Mouse (Mus musculus): ENCODE results near the gene Hyal2.
"Not testable (repeated sequence)": the region's sequence is repeated elsewhere in the genome, so short reads cannot be mapped to it uniquely, and the experiment has no call there.

The Hyal2 gene

DNA sequence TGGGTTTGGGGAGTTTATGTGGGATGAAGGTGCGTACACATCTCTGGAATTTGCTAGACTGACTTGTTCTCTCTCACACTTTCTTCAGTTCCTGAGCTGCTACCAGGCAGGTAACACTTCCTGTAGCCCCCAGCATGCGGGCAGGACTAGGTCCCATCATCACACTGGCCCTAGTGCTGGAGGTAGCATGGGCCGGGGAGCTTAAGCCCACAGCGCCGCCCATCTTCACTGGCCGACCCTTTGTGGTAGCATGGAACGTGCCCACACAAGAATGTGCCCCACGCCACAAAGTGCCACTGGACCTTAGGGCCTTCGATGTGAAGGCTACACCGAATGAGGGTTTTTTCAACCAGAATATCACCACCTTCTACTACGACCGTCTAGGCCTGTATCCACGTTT lies 2.3 kb downstream of the Hyal2 start:
- DNase-seq: peak; percentile 50

GRCm38 (mm10) chr9:107570845-107571244 lies 3.1 kb downstream of the Hyal2 start:
- DNase-seq: no peak

GRCm38 (mm10) chr9:107571534-107572326 lies 4.0 kb downstream of the Hyal2 start:
- DNase-seq: no peak

- no peak for DNase-seq
Observed at GRCm38 (mm10) chr9:107572327-107572662, 4.5 kb downstream of the Hyal2 start.

GRCm38 (mm10) chr9:107573774-107574173 lies 6.0 kb downstream of the Hyal2 start:
- DNase-seq: not testable (repeated sequence)

DNA sequence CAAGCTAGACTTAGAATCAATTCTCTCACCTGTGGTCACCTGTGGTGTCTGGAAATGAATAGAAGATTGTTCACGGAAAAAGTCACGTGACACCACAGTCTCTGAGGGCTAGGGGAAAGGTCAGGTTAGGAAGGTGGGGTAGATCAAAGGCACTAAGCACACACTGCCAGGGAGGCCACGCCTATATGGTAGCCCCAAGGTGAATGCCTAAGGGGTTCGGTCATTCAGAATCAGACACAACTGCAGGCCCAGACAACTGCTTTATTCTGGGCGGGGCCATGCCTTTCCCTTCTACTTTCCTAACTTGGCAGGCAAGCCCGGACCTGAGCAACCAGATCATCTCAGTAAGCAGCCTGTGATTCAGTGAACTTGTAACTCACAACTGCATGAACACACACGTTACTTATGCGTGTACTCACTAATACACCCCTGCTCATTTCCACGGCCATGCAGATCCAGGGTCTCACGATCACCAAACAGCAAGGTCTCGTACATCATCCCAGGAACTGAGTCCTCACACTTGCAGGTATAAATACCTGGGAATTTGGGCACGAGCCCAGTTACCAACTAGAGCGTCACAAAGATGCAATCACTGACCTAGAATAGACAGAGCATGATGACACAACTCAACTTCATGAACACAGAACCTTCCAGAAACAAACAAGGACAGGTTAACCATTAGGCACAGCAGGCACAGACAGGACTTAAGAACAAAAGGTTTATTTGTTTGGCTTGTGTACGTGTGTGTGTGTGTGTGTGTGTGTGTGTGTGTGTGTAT lies 8.0 kb downstream of the Hyal2 start:
- peak; percentile 25 for DNase-seq

GRCm38 (mm10) chr9:107576357-107577107 lies 8.8 kb downstream of the Hyal2 start, which contains the start of gene Hyal1:
Gene Hyal1, plus strand, starts transcription at chr9:107576927.
- DNase-seq: peak; percentile 93

GRCm38 (mm10) chr9:107577871-107578270 lies 10.1 kb downstream of the Hyal2 start:
- DNase-seq: peak; percentile 36

- DNase-seq: no peak
Observed at GRCm38 (mm10) chr9:107578587-107578986, 10.8 kb downstream of the Hyal2 start, which contains the start of gene Naa80. Gene Naa80, plus strand, starts transcription at chr9:107578887.

DNA sequence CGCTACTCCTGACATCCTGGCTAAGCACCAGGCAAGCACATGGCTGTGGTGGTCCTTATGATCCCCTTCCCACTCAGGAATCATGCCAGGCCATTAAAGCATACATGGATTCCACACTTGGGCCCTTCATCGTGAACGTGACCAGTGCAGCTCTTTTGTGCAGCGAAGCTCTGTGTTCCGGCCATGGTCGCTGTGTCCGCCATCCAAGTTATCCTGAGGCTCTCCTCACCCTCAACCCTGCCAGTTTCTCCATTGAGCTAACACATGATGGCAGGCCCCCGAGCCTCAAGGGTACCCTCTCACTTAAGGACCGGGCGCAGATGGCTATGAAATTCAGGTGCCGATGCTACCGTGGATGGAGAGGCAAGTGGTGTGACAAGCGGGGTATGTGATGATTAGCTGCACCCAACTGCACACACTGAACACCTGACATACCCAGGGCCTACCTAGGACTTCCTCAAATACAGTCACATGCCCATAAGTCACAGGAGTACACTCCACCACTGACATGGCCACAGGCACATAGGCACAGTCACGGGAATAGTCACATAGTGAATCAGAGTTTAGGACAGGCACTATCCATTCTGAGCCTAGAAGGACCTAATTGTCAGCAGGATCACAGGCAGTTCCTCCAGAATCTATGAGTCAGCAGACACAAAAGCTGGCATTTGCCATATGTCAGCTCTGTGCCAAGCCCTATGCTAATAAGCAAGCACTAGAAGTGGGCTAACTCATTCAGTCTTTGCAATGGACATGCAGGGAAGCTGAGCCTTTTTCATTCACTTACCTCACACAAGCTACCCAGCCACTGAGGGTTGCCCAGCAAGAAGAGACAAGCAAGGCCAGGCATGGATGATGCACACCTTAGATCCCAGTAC lies 11.5 kb downstream of the Hyal2 start:
- DNase-seq: no peak

- peak; percentile 94 for DNase-seq
Observed at GRCm38 (mm10) chr9:107580501-107581317, 13.0 kb downstream of the Hyal2 start, which contains the start of gene Hyal3. Gene Hyal3, plus strand, starts transcription at chr9:107580818.

DNA sequence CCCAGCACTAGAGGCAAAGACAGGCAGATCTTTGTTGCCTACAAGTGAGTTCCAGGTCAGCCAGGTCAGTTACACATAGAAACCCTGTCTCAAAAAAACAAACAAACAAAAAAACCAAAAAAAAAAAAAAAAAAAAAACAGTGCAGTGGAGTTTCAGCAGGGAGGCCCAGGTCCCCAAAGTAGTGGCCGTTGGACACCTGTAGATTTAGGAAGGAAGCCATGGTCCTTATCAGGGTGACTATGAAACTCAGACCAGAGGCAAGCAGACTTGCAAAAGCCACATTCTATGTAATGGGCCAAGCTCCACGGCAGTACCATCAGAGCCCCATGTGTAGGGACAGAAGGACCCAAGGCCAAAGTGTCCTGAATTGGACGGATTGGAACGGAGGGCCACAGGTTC lies 13.8 kb downstream of the Hyal2 start:
- no peak for DNase-seq

DNA sequence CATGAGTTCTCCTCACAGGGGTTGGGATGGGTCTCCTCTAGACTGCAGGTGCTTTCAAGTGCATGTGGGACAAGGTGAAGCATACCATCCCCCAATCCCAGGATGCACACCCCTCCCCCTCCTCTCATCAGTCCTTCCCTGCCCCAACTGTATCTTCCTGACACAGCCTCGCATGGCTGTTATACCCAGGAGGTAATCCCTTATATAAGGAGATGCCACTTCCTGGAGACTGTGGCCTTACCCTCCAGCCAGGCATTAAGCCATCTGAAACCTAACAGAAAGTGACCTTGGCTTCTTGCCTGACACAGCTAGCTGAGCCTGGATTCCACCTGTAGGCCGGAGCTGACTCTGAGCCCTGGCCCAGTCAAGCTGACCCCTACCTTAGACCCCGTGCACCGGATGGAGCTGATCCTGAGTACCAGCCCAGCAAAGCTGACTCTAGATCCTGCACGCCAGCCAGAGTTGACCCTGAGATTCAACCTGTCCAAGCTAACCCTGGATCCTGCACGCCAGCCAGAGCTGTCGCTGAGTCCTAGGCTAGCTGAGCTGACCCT lies 14.8 kb downstream of the Hyal2 start:
- peak; percentile 29 for DNase-seq

GRCm38 (mm10) chr9:107583174-107583573 lies 15.4 kb downstream of the Hyal2 start:
- DNase-seq: no peak

DNA sequence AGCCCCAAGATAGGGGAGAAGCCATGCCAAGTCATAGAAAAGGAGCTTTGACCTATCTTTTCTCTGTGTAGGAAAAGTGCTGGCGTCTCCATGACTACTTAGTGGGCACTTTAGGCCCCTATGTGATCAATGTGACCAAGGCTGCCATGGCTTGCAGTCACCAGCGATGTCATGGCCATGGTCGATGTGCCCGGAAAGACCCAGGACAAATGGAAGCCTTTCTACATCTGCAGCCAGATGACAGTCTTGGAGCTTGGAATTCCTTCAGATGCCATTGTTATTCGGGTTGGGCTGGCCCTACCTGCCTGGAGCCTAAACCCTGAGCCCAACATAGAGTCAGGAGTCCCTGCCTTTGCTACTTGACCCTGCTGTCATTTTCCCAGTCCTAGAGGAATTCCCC lies 18.8 kb downstream of the Hyal2 start:
- DNase-seq: no peak

GRCm38 (mm10) chr9:107586974-107587832 lies 19.5 kb downstream of the Hyal2 start, which contains the start of gene Ifrd2:
Gene Ifrd2, plus strand, starts transcription at chr9:107587642.
- peak; percentile 98 for DNase-seq

- peak; percentile 71 for DNase-seq
Observed at GRCm38 (mm10) chr9:107587833-107588639, 20.3 kb downstream of the Hyal2 start.

- peak; percentile 55 for DNase-seq
Observed at GRCm38 (mm10) chr9:107590058-107590772, 22.5 kb downstream of the Hyal2 start.

All from kidney, postnatal 10 days (tissue).